Mouse (Mus musculus): ENCODE measurements at regions not wholly inside any gene's neighbourhood (a gene's known extent, or its start where the extent isn't known, plus 50 kb on each side); places are given as distances from the start of the nearest gene placed in this dataset.
A peak's percentile ranks its signal among the peaks of the same experiment; 100 is the strongest.

GRCm38 (mm10) chr1:137147891-137148290 lies 187.6 kb upstream of the Nr5a2 start:
- WGBS, result 82% methylated on average over 3 of the region's 3 CpGs
- TF ChIP-seq CTCF (IDR thresholded peaks at IDR 0.05), result no peak
- no peak overlapping the region for H3K27ac ChIP-seq (ENCODE audit: low read depth, low read length)
- H3K4me2 ChIP-seq (ENCODE audit: low read depth, low read length, poor library complexity, severe bottlenecking), result no peak overlapping the region
- H3K4me1 ChIP-seq (ENCODE audit: insufficient read depth, low read length), result no peaks in the 10 kb centered on the region
- no peaks in the 10 kb centered on the region for H3K27me3 ChIP-seq (ENCODE audit: insufficient read depth, low read length)
- no peak for ATAC-seq (ENCODE audit: low FRiP score)
- no peak for DNase-seq (ENCODE audit: low spot score)
- H3K36me3 ChIP-seq (ENCODE audit: insufficient read depth, low read length), result no peaks in the 10 kb centered on the region
- H3K4me3 ChIP-seq (ENCODE audit: low read depth, low read length), result no peak overlapping the region
- H3K9me3 ChIP-seq (ENCODE audit: low read length), result no peaks in the 10 kb centered on the region
- no peak overlapping the region for H3K9ac ChIP-seq (replicated peaks; ENCODE audit: low read length, poor library complexity, severe bottlenecking)

DNA sequence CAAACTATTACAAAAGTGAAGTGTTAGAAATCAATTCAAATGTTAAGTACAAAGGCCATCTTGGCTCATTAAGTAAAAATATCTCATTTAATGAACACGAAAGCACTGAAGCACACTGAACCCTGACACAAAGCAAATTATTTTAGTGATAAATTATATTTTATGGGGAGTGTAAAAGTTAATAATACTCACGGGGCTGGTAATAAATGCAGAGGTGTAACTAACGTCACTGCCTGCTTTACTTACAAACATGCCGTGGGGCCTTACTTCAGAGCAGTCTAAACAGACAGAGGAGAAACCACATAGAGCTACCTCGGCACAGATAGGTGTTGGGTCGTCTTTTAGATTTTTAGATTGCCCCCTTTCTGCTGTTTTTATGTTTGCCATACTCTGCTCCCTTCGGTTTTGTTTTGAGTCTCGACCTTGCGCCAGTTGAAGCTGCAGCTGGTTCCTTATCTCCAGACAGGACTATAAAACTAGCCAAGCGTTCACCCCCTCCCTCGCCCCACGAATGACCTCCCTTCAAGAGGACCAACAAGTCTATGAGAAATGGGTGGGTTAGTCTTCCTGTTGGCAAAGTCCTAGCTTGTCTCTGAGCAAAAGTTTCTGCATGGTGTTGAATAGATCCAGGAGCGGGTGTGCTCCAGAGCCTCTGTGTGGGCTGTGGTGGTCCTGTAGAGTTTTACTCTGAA lies 181.8 kb upstream of the Nr5a2 start:
- Histone ChIP-seq H3K4me3 (ENCODE audit: low read depth, low read length) (no peak overlapping the region), H3K36me3 (ENCODE audit: insufficient read depth, low read length) (no peaks in the 10 kb centered on the region), H3K27ac (ENCODE audit: low read depth, low read length) (no peak overlapping the region), H3K9me3 (ENCODE audit: low read length) (no peaks in the 10 kb centered on the region), H3K4me2 (ENCODE audit: low read depth, low read length, poor library complexity, severe bottlenecking) (no peak overlapping the region), H3K9ac (replicated peaks; ENCODE audit: low read length, poor library complexity, severe bottlenecking) (no peak overlapping the region), H3K27me3 (ENCODE audit: insufficient read depth, low read length) (no peaks in the 10 kb centered on the region), H3K4me1 (ENCODE audit: insufficient read depth, low read length) (no peaks in the 10 kb centered on the region)
- TF ChIP-seq CTCF (IDR thresholded peaks at IDR 0.05), result no peak
- DNase-seq (ENCODE audit: low spot score), result no peak
- ATAC-seq (ENCODE audit: low FRiP score), result no peak
- WGBS, result 89% methylated on average over 13 of the region's 13 CpGs

- no peaks in the 10 kb centered on the region for H3K9me3 ChIP-seq (ENCODE audit: low read length)
- TF ChIP-seq CTCF (IDR thresholded peaks at IDR 0.05), result no peak
- H3K36me3 ChIP-seq (ENCODE audit: insufficient read depth, low read length), result no peaks in the 10 kb centered on the region
- WGBS, result 94% methylated on average over 5 of the region's 5 CpGs
- H3K9ac ChIP-seq (replicated peaks; ENCODE audit: low read length, poor library complexity, severe bottlenecking), result no peak overlapping the region
- DNase-seq (ENCODE audit: low spot score) (no peak), ATAC-seq (ENCODE audit: low FRiP score) (no peak)
- no peaks in the 10 kb centered on the region for H3K27me3 ChIP-seq (ENCODE audit: insufficient read depth, low read length)
- no peak overlapping the region for H3K4me3 ChIP-seq (ENCODE audit: low read depth, low read length)
- H3K4me1 ChIP-seq (ENCODE audit: insufficient read depth, low read length), result no peaks in the 10 kb centered on the region
- no peak overlapping the region for H3K4me2 ChIP-seq (ENCODE audit: low read depth, low read length, poor library complexity, severe bottlenecking)
- H3K27ac ChIP-seq (ENCODE audit: low read depth, low read length), result no peak overlapping the region
Measured at GRCm38 (mm10) chr1:137141372-137141771, 181.1 kb upstream of the Nr5a2 start.

DNA sequence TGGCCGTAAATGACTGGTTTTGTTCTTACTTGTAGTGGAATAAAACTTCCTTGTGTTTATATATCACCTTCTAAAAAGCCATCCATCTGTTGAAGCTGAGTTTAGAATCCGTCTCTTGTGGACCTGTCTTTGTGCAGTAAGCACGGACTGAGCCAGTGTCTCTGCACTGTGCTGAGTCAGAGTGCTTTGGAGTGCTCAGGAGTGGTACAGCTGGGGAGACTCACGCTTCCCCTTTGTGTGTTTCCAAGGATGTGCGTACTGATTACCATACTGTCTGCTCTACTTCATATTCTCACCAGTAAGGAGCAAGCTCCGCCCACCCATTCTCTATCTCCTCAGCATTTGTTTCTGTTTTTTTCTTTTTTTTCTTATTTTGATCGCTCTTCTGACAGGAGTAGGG lies 175.9 kb upstream of the Nr5a2 start:
- DNase-seq (ENCODE audit: low spot score), result no peak
- Histone ChIP-seq H3K4me2 (ENCODE audit: low read depth, low read length, poor library complexity, severe bottlenecking) (no peak overlapping the region), H3K9ac (replicated peaks; ENCODE audit: low read length, poor library complexity, severe bottlenecking) (no peak overlapping the region), H3K9me3 (ENCODE audit: low read length) (no peaks in the 10 kb centered on the region), H3K27me3 (ENCODE audit: insufficient read depth, low read length) (no peaks in the 10 kb centered on the region), H3K4me1 (ENCODE audit: insufficient read depth, low read length) (no peaks in the 10 kb centered on the region), H3K4me3 (ENCODE audit: low read depth, low read length) (no peak overlapping the region), H3K27ac (ENCODE audit: low read depth, low read length) (no peak overlapping the region), H3K36me3 (ENCODE audit: insufficient read depth, low read length) (no peaks in the 10 kb centered on the region)
- ATAC-seq (ENCODE audit: low FRiP score), result no peak
- 80% methylated on average over 7 of the region's 7 CpGs for WGBS
- TF ChIP-seq CTCF (IDR thresholded peaks at IDR 0.05), result no peak

DNA sequence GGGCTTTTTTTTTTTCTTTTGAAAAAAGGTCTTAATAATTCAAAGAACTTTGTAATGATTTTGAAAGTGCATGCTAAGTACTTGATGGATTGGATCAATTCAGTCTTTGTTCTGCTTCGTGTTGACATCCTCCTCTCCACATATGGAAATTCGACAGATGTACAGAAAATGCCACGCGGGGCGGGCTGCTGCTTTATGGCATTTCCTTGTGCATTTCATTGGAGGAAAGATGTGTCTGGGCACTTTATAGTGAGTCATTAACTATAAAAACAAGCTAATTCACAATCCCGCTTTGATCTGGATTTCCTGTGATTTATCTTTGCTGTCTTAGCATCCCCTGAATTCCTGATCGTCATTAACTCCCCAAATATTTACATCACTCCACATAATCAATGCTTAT lies 173.5 kb upstream of the Nr5a2 start:
- Histone ChIP-seq H3K4me1 (ENCODE audit: insufficient read depth, low read length) (no peaks in the 10 kb centered on the region), H3K4me3 (ENCODE audit: low read depth, low read length) (no peak overlapping the region), H3K9me3 (ENCODE audit: low read length) (no peaks in the 10 kb centered on the region), H3K36me3 (ENCODE audit: insufficient read depth, low read length) (no peaks in the 10 kb centered on the region), H3K4me2 (ENCODE audit: low read depth, low read length, poor library complexity, severe bottlenecking) (no peak overlapping the region), H3K9ac (replicated peaks; ENCODE audit: low read length, poor library complexity, severe bottlenecking) (no peak overlapping the region), H3K27me3 (ENCODE audit: insufficient read depth, low read length) (no peaks in the 10 kb centered on the region), H3K27ac (ENCODE audit: low read depth, low read length) (no peak overlapping the region)
- DNase-seq (ENCODE audit: low spot score), result no peak
- TF ChIP-seq CTCF (IDR thresholded peaks at IDR 0.05), result no peak
- ATAC-seq (ENCODE audit: low FRiP score), result no peak
- 63% methylated on average over 7 of the region's 7 CpGs for WGBS

GRCm38 (mm10) chr1:137130264-137130663 lies 170.0 kb upstream of the Nr5a2 start:
- Histone ChIP-seq H3K27ac (ENCODE audit: low read depth, low read length) (no peak overlapping the region), H3K4me3 (ENCODE audit: low read depth, low read length) (no peak overlapping the region), H3K27me3 (ENCODE audit: insufficient read depth, low read length) (no peaks in the 10 kb centered on the region), H3K9ac (replicated peaks; ENCODE audit: low read length, poor library complexity, severe bottlenecking) (no peak overlapping the region), H3K9me3 (ENCODE audit: low read length) (no peaks in the 10 kb centered on the region), H3K4me1 (ENCODE audit: insufficient read depth, low read length) (no peaks in the 10 kb centered on the region), H3K4me2 (ENCODE audit: low read depth, low read length, poor library complexity, severe bottlenecking) (no peak overlapping the region), H3K36me3 (ENCODE audit: insufficient read depth, low read length) (no peaks in the 10 kb centered on the region)
- peak; percentile 9 for DNase-seq (ENCODE audit: low spot score)
- TF ChIP-seq CTCF (IDR thresholded peaks at IDR 0.05), result no peak
- no peak for ATAC-seq (ENCODE audit: low FRiP score)
- 65% methylated on average over 3 of the region's 3 CpGs for WGBS
